Mouse (Mus musculus) left cerebral cortex, adult 6 months (tissue): Measurements from ENCODE around the gene Smad9. TPM values are rescaled to one million over a fixed set of nuclear protein-coding genes. Genes with fewer than 3 reads are reported as not detected.

Experiments
- long read RNA-seq, 2 experiments: library from polyadenylated mRNA; unstranded; transcript quantifications; one replicate each; pipeline ENCODE4 v2.0.0; 2019 to 2020
- polyA plus RNA-seq: library from polyadenylated mRNA; unstranded; fragments of <200 nt; fragmentation: Nextera tagmentation; gene quantifications from 2 replicates; pipeline ENCODE4 v1.2.3, GENCODE M21; 2021

Smad9 gene
- 2.5 and 2.6 TPM in 2 replicates for polyA plus RNA-seq
- long read RNA-seq, experiment 1, full-length matches to known transcripts = 1 of 3 reads
- long read RNA-seq, experiment 1, partial matches to known transcripts = 1 of 3 reads
- long read RNA-seq, experiment 1, other reads (novel, unspliced or antisense) = 1 of 3 reads
- long read RNA-seq, experiment 2, partial matches to known transcripts = 0 of 2 reads
- long read RNA-seq, experiment 2, other reads (novel, unspliced or antisense) = 2 of 2 reads

DNA sequence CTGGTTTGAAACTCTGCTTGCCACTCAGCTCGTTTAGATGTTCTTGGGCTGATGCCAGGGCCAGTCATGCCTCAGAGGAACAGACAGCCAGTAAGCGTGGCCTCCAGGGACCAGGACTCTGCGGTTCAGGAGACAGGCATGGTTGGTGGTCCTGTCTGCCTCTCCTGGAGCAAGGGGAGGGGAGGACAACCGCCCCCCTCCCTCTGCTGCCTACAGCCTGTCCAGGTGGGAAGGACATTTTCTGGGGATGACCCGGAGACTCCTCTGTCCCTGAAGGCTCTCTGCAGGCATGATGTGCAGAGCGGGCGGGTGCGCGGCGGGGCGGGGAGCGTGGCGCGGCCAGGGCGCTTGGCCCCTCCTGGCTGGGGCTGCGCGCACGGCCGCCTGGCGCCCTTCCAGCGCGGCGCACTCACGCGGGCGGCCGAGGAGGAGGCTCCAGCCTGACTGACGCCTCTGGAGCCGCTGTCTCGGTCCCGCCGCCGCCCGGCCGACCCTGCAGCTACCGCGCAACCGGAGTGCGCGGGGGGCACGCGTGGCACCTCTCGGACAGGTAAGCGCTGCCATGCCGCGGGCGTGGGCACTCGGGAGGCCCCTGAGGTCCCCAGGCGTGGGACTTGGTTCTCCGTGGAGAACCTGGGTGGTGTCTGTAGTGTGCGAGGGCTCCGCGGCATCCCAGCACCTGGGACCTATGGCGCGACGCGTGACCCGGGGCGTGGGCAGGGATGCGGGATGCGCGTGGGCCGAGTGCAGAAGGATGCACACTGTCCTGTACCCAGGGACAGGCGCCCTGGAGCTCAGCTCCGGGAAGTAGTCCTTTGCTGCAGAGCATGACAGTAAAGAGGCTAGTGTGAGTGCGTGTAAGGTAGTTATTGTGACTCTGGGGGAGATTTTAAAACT is at the start of gene Smad9:
Smad9 (plus strand) TSS at position 438 of the 897 bp plus-strand sequence.

GRCm38 (mm10) chr3:54714253-54714652 is 41.1 kb upstream of the Smad9 start, which contains the start of gene Gm21958:
TSS of gene Gm21958 (minus strand) at chr3:54714353.

GRCm38 (mm10) chr3:54735247-54736046 is 19.9 kb upstream of the Smad9 start, which contains the start of the genes Exosc8 and Alg5:
TSS of gene Exosc8 (minus strand) at chr3:54735393.
TSS of gene Alg5 (plus strand) at chr3:54735539.

GRCm38 (mm10) chr3:54807666-54808217 is 52.4 kb downstream of the Smad9 start, which contains the start of gene Rfxap:
TSS of gene Rfxap (minus strand) at chr3:54807791.

Other genes with a start within 250 kb of the Smad9 start
- 10.9 and 12.3 TPM in 2 replicates for gene Supt20, start 62.8 kb upstream of the Smad9 start, polyA plus RNA-seq
- gene Gm21958, start 41.2 kb upstream of the Smad9 start, polyA plus RNA-seq = not detected in 2 replicates
- 25.9 and 30.1 TPM in 2 replicates for gene Exosc8, start 20.2 kb upstream of the Smad9 start, polyA plus RNA-seq
- 37.1 and 41.3 TPM in 2 replicates for gene Alg5, start 20.0 kb upstream of the Smad9 start, polyA plus RNA-seq
- 4.9 and 37.4 TPM in 2 replicates for gene Rfxap, start 52.2 kb downstream of the Smad9 start, polyA plus RNA-seq
- 1.8 and 2.5 TPM in 2 replicates for gene Sertm1, start 160.3 kb downstream of the Smad9 start, polyA plus RNA-seq